Mouse (Mus musculus) ES-CJ7 (cell line): ENCODE data around the gene Rnf24.
"Not testable (repeated sequence)": the region's sequence is repeated elsewhere in the genome, so short reads cannot be mapped to it uniquely, and the experiment has no call there.

ENCODE experiments used
- DNase-seq: peaks from one replicate; pipeline ENCODE4 v3.0.0; 2011; ENCODE audit warnings: low read depth, low spot score

The Rnf24 gene

DNA sequence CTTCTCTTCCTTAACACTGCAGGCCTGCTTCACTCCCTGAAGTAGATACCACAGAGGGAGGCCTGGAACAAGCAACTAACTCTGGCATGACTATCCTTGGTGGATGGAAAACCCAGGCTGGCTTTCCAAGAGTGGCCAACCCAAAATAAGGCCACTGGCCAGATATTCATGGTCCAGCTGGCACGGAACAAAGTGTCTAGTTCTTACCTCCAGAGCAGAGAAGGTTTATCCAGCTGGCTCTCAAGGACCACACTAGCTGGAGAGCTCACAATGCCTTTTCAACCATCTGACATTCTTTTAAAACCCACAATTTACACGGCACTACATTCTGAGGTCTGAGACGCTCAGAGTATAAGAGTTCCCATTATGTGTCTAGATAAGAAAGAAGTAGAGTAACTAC is 8.2 kb downstream of the Rnf24 start:
- no peak for DNase-seq

DNA sequence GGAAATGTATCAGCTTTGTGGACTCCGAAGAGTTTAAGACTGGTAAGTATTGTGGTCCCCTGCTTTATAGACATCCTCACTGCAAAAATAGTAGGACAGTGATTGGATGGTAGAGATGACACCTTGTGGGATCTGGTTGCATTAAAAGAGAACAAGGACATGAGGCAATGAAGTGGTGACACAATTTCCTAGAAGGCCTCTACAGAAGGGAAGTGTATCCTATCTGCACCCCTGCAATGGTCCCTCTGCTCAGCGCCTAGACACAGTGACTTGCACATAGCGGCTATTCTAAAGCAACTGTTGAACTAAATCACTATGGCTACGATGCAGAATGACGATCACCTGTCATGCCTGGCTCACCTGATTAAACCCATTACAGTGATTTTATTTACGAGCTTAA is 15.1 kb downstream of the Rnf24 start:
- no peak for DNase-seq

DNA sequence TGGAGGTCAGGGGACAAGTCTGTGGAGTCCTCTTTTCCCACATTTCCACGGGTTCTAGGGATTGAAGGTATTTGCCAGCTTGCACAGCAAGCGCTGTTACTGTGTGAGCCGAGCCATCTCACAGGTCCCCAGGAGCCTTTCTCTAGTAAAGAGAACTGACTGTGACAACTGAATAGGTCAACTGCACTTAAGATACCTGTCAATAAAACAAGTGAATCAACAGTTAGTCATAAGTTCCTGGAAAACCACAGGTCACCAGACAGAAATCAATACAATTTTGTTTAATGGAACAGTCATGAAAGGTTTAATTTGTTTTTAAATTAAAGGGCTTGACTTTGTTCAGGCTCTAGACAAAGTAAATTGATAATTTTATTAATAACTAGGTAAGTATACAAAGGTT is 22.1 kb downstream of the Rnf24 start:
- DNase-seq: no peak

DNA sequence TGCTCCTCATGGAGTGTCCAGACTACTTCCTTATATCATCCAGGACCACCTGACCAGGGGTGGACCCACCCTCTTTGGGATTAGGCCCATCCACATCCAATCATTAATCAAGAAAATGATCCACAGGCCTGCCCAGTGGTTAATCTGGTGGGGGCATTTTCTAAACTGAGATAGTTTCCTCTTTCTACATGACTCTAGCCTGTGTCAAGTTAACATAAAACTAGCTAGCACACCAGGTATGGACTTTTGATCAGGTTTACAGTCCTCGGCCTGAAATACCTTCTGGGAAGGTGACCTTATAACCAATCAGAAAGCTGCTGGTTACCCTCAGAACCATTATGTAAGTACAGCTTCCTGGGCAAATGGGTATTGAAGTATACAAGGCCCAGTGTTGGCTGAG is 23.7 kb downstream of the Rnf24 start:
- DNase-seq: no peak

DNA sequence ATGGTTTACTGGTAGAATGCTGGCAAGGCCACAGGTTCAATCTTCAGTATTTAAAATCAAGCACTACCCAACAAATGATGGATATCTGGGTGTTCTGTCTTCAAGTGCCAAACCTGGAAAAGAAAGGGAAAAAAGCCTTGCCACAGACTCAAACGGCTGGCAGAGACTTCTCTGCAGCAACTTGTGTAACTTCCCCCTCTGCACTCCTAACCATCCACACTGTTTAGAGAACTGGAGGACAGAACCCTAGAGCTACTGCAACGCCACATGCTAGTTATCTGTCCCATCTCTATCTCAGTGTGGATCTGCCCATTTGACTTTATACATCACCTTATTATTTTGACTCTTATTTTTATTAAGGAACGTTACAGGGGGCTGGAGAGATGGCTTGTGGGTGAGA is 26.6 kb downstream of the Rnf24 start:
- DNase-seq: no peak

DNA sequence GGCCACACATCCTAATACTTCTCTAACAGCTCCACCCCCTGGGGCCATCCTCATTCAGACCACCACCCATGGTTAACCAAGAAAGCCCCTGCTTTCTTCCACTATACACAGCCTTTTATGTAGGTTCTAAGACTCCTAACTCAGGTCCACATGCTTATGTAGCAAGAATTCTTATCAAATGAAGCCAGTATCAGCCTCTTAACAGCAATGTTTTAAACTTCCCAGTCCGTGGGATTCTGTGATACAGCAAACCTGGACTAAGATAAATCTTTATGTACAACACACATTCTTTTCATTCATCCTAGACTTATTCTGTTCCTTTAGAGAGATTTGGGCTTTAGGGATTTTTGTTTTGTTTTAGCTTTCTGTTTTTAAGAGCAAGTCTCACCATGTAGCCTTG is 29.0 kb downstream of the Rnf24 start:
- DNase-seq: no peak

DNA sequence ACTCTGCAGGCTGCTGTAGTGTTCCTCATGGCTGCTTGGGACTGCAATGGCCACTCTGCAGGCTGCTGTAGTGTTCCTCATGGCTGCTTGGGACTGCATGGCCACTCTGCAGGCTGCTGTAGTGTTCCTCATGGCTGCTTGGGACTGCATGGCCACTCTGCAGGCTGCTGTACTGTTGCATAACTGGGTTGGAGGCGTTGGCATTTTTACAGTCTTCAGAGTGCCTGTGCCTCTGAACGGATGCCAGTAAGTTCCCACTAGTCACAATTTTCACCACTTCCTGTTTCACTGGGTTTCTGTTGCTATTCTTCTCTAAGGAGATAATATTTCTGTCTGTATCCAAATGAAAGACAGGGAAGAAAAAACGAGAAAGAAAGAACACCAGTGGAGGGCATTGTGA is 31.5 kb downstream of the Rnf24 start:
- DNase-seq: not testable (repeated sequence)

DNA sequence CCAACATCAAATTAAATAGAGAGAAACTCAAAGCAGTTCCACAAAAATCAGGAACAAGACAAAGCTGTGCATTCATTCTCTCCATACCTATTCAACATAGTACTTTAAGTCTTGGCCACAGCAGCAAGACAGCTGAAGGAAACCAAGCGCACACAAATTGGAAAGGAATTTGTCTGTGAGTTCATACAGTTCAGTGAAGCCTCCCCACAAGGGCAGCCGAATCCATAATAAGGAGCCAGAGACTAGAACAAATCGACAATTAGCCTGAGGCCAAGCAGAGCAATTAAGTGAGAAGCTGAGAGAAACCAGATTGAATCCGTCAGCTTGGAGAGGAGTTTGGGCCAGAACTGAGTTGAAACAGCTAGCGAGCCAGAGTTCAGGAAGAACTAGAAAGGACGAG is 33.3 kb downstream of the Rnf24 start:
- DNase-seq: no peak

DNA sequence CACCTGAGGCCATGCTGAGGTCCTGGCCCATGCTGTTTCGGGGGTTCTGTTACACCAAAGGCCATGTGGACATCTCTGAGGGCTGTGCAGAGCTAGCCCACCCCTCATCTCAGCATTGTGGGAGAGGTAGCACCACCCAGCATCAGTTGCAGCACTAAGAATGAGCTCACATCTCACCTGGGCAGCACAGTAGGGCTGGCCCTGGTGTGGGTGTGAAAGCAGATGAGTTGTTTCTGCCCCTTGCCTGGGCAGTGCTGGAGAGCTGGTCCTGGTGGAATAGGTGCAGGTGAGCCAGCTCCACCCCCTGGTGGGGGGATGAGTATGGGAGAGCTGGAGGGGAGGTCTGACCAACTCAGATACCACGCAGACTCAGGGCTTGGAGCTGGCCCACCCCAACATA is 36.5 kb downstream of the Rnf24 start:
- no peak for DNase-seq

DNA sequence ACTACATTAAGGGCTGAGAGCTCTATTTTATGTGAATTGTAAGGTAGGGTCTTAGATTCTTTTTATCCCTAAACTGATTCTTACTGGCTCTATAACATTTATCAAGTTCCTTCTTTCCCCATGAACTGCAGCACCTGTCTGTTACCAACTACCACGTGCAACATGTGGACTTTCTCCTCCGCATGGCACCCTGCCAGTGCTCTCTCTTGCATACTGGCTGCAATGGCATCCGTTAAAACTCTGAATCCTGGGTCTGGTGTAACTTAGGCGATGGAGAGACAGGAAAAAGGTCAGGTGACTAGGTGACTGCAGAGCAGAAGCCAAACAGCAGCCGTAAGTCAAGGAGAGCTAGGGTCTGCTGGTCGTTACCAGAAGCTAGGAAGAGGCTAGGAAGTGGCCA is 43.4 kb downstream of the Rnf24 start:
- DNase-seq: no peak

DNA sequence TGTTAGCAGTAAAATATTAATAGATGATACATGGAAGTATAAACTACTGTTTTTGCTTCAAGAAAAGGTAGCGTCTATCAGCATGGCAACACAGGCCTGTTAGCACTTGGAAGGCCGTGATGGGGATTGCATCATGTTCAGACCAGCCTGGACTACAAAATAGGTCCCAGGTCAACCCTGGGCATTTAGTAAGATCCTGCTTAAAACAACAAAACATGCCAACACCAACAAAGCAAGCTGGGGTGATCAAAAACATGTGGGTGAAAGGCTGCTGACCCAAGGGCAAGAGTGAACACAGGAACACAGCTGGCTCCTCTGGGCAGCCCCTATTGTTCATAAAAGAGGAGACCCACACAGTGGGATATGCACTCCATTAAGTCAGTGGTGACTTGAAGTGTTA is 44.9 kb downstream of the Rnf24 start:
- DNase-seq: no peak

DNA sequence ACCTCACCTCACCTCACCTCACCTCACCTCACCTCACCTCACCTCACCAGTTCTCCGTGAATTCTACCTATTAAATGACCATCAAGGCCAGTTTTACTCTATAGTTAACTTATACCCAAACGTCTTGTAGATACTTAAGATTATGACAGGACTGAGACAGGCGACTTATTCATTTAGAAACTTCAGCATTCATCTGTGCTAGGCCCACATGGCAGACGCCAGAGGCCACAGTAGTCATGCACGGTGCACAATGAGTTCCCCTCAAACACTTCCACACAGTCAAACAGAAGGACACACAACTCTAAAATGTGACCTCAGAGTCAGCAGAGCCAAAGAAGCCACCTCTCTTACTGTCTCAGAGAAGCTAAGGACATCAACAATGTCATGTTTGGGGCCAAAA is 45.3 kb downstream of the Rnf24 start:
- no peak for DNase-seq

DNA sequence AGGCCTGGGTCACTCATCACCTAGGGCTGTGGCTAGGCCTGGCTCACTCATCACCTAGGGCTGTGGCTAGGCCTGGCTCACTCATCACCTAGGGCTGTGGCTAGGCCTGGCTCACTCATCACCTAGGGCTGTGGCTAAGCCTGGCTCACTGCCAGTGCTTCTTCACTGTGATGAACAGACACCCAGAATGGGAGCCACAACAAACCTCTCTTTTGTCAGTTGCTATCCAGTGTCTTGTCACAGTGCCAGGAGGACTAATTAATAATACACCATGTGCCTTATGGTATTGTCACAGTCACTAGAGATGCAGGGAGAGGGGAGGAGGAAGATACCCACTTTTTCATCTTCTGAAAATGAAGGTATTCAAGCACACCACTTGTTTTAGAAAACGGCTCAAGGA is 47.5 kb downstream of the Rnf24 start:
- not testable (repeated sequence) for DNase-seq

DNA sequence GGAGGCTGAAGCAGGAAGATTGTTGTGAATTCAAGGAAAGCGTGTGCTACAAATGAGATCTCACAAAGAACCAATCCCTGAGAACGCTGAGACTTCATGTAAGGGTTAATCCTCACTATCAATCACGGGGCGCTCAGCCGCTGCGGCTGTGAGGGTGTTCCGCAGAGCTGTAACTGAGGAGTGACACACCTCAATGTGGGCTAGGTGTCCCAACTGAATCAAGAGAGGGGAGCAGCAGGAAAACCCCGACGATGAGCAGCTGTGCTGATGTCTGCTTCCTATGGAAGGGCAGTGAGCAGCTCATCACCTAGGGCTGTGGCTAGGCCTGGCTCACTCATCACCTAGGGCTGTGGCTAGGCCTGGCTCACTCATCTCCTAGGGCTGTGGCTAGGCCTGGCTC is 48.2 kb downstream of the Rnf24 start:
- DNase-seq: no peak

DNA sequence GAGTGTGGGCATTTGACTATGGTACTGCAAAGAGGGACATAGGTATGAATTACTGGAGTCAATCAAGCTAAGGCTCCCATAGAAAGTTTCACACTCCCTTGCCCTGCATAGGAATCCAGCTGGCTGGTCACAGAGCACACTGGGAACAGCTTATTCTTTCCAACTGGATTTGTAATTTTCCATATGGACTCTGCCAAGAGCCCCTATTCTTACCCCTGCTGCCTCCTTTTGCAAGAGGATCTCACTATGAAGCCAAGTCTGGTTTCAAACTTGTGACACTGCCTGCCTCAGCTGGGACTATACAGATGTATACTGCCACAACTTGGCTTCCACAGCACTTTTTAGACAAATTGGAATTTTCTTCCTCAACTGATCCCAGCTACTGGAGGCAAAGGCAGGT is 51.1 kb downstream of the Rnf24 start:
- DNase-seq: no peak

DNA sequence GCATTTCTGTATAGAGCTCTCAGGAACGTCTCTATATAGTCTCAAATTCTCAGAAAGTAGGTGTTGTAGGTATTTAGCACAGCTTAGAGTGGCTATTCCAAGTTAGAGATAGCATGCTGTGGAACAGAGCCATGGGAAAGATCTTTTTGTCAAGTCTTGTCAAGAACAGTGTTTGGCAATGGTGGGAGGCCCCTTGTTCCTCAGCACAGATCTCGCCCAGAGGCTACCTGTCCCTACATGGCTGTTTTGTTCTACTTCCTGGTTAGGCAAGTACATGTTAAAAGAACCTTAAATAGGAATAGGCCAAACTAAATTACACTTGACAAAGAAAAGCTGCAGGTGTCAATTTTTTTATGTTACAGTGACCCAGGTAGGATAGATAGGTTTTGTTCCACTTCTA is 52.2 kb downstream of the Rnf24 start:
- DNase-seq: no peak

DNA sequence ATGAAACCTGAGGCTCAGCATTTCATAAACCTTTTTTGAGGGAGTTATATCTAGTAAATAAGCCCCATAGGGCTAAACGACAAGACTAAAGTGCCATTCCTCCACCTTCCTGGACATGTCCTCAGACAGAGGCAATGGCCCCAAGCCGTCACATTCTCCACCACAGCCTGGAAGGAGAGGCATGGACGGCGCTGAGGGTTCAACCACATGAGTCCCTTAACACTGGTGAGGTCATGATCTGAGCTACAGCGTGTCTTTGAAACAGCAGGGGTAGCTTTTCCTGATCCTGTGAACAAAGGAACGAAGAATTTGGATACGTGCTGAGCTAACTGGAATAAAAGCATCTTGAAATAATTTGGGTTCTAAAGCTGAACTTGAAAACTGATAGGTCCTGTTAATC is 54.0 kb downstream of the Rnf24 start:
- not testable (repeated sequence) for DNase-seq

DNA sequence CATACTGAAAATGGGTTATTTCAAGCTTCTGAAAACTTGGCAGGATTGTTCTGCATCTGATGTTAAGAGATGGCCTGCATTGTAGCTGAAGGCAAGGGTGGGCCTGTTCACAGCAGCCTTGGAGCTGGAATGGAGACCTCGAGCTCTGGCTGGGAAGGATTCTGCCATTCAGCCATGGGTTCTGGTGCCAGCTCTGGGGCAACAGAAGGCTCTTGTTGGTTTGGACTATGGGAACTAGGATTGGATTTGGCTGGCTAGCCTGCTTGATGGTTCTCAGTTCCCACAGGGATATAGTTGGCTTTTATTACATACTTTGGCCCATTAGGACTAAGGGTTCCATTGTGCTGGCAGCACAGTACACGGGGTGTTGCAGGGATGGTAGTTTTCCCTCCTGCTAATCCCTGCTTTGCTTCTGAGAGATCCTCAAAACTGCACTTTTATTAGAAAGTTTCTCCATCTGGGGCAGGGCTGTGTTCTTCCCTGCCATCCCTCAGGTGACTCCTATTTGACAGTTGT is 55.9 kb downstream of the Rnf24 start:
- no peak for DNase-seq

DNA sequence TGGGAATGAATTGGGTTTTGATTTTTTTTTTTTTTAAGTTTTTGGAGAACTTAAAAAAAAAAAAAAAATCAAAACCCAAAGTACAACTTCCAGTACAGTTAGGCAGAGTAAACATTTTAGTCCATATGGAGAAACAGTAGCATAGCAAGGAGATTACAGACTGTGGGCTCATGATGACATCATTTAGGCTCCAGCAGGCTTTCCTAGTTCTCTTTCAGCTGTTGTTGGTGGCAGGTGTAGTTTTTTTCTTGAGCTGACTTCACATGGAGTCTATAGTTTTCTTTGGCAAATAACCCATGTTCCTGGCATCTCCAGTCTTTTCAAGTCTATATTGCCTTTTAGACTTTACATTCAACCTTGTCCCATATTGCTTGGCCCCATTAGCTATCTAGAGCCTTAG is 62.0 kb downstream of the Rnf24 start:
- DNase-seq: no peak

DNA sequence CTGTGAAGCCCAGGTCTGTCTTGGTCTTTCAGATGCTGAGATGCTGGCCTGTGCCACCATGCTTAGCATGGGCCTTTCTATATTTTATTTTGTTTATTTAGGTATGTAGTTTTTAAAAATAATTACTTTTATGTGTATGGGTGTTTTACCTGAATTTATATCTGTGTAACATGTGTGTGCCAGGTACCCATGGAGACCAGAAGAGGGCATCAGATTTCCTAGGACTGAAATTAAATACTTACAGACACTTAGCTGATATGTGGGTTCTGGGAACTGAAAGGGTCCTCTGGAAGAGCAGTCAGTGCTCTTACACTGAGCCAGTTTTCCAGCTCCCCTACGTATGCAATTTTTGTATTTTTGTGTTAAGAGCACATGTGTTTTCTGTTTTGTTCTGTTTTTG is 66.4 kb downstream of the Rnf24 start:
- DNase-seq: no peak

DNA sequence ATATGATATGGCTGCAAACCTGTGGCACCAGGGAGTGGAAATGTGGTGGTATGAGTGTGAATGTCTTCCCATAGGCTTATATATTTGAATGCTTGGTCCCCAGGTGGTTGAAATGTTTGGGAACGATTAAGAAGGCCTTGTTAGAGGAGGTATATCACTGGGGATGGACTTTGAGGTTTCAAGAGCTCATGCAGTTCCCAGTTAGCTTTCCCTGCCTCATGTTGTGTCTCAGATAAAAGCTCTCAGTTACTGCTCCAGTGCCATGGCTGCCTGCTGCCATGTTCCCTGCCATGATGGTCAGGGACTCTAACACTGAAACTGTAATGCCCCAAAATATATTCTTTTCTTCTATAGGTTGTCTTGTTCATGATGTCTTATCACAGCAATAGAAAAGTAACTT is 71.1 kb downstream of the Rnf24 start:
- no peak for DNase-seq

DNA sequence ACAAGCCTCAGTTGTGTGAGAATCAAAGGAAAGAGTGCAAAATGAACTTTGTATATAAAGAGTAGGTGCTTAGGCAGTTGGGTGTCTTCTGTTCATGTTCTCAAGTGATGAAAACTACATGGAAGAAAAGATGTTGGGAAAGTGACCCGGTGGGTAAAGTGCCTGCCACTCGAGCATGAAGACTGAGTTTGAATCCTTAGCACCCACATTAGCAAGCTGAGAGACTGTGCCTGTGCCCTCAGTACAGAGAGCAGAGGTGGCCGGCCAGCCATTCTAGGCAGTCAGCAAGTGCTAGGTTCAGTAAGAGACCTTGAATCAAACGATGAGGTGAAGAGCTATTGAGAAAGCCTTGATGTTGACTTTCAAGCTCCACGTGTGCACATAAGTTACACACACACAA is 76.0 kb downstream of the Rnf24 start:
- DNase-seq: no peak

DNA sequence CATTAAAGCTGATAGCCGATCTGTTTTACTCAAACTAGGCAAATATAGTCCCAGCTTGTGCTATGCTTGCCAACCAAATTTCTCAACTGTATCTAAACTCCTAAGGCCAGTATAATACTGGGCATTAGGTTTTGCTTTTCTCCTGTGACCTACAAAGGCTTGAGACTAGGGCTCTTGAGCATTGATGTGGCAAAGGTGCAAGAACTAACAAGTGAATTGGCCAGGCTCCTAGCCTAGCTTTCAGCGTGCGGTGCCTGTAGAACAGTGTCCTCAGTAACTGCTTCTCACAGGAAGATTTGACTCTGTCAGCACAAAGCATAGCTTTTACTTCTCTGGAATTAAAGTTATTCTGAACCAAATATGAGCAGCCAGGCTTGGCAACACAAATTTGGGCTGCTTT is 77.2 kb downstream of the Rnf24 start:
- DNase-seq: no peak

DNA sequence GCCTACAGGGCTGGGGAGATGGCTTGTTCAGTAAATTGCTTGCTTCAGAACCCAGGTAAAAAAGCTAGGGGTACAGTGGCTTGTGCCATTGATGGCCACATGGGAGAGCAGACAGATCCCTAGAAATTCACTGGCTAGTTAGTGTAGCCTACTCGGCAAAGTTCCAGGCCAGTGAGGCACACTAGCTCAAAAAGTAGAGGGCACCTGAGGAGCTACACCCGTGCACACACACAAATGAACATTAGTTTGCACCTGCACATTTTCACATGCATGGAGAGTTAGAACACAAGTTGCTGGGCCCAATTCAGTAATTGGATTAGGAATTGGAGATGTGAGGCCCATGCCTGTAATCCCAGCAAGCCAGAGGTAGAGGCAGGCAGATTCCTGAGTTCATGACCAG is 87.6 kb downstream of the Rnf24 start:
- DNase-seq: no peak

DNA sequence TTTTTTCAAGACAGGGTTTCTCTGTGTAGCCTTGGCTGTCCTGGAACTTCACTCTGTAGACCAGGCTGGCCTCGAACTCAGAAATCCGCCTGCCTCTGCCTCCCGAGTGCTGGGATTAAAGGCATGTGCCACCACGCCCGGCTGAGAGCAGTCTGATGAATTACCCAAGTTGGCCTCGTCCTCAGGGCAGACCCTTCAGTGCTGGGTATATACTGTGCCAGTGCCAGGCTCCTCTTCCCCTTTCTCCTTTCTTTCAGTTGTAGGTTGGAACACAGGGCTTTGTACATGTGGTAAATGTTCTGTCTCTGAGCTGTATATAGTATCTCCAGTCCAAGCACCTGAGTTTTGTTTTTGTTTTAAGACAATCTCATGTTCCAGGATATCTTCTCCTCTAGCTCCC is 88.7 kb downstream of the Rnf24 start:
- DNase-seq: no peak
